Mouse (Mus musculus): Measurements from ENCODE around the gene Capn3. TPM values are rescaled to one million over a fixed set of nuclear protein-coding genes. Genes with fewer than 3 reads are reported as not detected.
A peak's percentile ranks its signal among the peaks of the same experiment; 100 is the strongest.

Gene Capn3
- 90.9 and 99.1 TPM in 2 replicates for polyA plus RNA-seq (2015; fragmentation: Nextera tagmentation; extraction: Ambion mirVana)

DNA sequence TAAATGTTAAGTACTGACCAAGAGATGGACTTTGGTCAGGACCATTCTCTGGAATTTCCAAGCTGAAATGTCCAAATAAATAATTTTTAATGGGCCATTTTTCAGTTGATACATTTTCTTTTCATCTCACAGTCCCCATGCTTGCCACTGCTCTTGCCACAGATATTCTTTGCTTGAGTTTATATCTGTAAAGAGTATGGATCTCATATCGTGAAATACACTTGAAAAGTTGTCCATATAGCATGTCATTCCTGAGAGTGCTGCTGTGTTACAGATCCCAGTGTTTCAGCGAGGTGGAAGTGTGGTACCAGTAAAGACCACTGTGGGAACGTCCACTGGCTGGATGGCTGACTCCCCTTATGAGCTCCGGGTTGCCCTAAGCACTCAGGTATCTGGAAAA, at the start of gene Capn3:
Capn3 (plus strand) TSS at position 301 of the 400 bp plus-strand sequence.
- DNase-seq (ENCODE audit: low spot score), result no peak

DNA sequence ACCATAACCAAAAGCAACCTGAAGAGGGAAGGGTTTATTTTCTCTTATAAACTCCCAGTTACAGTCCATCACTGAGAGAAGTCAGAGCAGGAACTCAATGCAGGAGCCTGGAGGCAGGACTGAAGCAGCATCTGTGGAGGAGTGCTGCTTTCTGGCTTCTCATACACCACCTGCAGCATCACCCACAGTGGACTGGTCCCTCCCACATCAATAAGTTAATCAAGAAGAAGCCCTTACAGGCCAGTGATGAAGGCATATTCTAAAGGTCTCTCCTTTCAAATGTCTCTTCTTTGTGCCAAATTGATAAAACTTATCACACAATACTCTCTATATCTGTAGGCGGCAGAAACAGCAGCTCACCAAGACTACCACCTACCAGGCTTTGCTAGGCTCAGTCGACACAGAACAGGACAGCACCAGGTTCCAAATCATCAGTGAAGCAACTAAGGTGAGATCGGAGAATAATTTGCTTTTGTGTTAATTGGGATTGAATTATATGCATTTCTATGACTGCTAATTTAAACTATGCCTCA, 44.7 kb upstream of the Capn3 start:
- no peak for DNase-seq (ENCODE audit: low spot score)

DNA sequence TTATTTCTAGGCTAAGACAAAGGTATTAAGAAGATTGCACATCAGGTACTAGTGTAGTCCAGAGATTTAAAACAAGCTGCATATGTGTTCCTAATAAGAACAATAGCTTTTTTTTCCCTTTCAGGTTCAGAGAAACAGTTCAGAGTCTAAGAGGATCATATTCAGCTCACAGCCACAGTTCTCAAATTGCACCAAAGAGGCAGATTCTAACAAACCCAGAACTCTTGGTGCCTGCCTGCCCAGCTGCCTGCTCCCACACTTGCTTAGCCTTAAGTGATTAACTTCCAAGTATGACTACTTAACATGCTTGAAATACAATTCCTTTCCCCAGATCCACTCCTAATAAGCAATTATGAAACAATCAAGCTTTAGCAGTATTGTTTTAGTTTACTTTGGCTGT, 41.7 kb upstream of the Capn3 start:
- DNase-seq (ENCODE audit: low spot score), result no peak

DNA sequence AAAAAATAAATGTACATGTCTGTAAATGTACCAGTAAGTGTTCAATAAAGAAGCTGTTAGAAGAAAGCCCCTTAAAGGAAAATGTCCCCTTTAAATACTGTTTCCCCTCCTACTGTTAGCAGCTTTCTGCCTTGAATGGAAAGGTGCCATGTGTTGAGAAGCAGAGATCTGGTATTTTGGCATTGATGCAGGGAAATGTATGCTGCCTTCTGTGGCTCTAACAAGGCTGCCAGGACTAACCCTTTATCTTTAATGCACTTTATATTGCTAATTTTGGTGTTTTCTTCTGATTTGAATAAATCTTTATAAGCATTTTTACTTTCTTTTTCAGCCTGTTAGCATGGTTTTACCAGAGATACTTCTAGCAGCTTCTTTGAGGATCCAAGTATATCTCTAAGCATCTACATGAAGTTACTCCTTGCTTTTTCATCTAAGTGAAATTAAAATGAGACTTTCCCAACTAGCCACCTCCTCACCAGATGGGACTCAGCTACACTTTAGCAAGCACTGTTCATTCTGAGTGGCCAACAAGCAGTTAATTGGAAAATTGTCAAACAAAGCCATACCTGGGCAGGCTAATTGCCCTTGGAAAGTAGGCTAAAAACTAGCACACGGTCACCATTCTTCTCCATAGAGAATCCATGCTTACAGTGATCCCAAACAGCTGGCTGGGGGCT, 40.9 kb upstream of the Capn3 start:
- no peak for DNase-seq (ENCODE audit: low spot score)

DNA sequence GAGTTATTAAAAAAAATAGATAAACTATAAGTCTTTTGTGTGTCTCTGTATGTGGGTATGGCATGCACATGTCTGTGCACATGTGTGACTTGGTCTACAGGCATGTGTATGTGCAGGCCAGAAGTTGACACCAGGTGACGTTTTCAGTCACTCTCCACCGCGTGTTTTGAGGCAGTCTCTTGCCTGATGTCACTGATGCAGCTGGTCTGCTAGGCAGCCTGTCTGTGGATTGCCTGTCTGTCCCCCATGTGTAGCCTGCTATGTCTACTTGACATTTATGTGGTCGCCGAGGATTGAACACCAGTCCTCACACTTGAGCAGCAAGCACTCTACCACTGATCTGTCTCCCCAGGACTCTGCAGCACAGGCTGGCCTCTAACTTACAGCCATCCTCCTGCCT, 31.4 kb upstream of the Capn3 start:
- peak; percentile 71 for DNase-seq (ENCODE audit: low spot score)

DNA sequence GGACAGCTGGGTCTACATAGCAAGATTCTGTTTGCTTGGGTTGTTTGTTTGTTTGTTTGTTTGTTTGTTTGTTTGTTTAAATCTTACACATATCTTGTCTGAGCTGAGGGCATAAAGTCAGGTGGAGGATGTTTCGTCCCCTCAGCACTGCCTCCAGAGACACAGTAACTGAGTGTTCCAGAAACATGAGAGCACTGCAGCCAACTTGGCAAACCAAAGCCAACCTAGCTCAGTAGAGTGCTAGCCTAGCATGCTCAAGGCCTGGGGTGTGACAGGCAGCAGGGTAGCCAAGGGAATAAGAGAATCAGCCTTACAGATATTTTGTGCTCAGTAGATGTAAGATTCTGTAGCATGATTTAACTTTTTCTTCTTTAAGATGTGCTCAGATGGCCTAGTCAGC, 11.3 kb upstream of the Capn3 start:
- DNase-seq (ENCODE audit: low spot score), result no peak

DNA sequence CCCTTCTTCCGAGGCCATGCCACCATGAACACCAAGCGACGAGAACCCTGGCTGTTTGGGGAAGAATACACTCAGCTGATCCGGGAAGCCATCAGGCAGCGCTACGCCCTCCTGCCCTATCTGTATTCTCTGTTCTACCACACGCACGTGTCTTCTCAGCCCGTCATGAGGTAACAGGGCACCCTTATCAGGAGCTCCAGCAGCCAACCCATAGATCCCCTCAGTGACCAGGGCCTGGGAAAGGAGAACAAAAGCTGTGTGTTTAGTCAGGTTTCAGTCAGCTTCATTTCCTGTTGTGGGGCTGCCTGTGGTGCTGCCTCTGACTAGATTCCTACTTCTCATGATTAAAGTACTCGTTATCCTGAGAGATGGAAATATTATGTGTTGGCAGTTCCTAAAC, 9.4 kb upstream of the Capn3 start:
- peak; percentile 41 for DNase-seq (ENCODE audit: low spot score)

DNA sequence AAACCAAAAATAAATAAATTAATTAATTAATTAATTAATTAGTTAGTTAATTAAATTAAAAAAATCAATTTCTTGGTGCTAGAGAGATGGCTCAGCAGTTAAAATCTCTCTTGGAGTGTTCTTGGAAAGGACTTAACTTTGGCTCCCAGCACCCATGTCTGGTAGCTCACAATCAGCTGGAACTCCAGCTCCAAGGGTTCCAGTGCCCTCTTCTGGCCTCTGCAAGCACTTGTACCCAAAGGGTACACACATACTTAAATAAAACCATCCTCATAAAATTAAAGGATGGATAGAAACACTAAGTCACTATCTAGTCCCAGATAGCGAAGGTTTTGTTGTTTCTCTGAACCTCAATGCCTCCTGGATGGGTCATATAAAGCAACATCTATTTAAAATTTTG, 8.5 kb upstream of the Capn3 start:
- peak; percentile 41 for DNase-seq (ENCODE audit: low spot score)

DNA sequence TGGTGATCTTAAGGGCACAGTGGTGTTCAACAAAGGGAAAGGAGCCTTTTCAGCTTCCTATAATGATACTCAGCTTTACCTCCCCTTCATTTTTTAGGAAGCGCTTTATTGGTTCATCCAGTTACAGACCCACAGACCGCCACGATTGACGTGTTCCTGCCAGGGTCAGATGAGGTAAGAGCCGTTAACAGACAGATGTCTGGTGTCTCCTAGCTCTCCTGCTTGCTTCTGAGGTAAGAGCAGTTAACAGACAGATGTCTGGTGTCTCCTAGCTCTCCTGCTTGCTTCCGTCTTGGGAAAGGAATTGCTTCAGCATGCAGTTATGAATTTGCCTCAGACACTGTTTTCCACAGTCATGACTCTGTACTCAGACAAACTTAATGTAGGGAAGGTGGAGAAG, 5.1 kb upstream of the Capn3 start:
- no peak for DNase-seq (ENCODE audit: low spot score)

DNA sequence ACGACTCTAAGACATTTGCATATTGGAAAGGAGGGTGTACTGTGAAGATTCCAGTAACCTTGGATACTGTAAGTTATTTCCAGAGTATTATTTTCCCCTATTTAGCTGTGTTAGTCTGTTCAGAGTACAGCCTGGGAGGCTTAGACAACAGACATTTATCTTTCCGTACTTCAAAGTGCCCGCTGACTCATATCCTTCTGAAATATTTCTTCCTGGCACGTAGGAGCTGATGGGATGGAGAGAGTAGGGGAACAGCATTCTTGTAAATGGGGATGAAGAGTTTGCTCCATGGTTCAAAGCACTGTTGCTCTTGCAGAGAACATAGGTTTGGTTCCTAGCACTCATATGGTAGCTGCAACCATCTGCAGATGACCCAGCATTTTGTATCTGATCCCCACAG, 3.2 kb upstream of the Capn3 start:
- DNase-seq (ENCODE audit: low spot score), result no peak

DNA sequence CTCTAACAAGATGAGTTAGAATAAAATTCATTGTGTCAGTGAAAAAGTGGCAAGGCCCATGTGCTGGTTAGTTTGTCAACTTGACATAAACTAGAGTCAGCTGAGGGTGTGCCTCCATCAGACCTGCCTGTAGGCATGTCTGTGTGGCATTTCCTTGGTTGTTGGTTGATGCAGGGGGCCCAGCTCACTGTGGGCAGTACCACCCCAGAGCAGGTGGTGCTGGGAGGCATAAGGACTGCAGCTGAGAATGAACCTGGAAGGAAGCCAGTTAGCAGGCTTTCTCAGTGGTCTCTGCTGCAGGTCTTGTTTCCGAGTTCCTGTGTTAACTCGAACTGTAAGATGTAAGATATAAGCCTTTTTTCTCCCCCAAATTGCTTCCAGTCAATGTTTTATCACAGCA, 832 bp upstream of the Capn3 start:
- peak; percentile 87 for DNase-seq (ENCODE audit: low spot score)

DNA sequence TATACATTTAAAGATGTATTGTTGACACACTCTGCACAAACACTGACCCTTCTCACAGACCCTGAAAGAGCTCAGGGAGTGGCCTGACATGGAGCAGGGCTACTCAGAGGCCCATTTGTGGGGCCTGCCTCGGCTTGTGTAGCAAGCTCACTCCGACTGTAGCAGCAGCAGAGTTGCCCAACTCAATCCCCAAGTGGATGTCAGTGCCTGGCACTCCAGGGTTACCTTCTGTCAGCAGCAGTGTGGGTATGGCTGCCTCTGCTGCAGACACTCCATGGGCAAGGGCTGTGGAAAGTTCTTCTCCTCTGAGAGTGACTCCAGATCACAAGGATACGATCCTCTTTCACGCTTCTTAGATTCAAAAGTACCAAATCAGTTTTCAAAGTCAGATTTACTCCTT, 4.4 kb downstream of the Capn3 start:
- no peak for DNase-seq (ENCODE audit: low spot score)

DNA sequence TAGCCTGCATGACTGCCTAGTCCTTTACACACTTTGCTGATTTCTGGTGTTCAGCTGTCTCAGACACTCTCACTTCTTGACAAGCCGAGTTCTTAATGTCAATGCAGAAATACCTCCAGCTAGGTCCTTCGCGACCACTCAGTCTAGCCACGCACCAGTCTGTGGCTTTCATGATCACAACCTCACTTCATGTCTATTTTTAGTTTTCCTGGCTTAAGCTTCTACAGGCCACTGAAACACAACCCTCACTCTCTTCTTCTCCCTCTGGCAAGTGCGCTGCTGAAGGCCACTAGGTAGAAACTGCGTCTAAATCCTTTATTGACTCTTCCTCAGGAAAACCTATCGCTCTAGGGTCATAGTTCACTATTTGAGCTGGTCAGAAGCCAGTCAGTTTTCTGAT, 7.5 kb downstream of the Capn3 start:
- DNase-seq (ENCODE audit: low spot score), result no peak

DNA sequence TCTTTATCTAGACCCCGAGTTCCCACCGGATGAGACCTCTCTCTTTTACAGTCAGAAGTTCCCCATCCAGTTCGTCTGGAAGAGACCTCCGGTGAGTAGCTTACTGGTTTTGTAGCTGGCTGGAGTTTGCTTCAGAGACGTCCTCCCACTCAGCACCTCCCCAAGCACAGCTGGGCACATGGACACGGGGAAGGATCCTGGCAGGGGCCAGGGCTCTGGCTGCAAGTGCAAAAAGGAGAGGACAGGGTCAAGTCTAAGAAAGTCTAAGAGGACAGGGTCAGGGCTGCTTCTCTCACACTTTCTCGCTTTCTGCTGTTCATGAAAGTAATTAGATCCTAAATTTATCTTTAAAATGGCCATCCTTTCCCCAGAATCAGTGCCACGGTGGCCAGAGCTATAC, 8.3 kb downstream of the Capn3 start:
- DNase-seq (ENCODE audit: low spot score), result no peak

DNA sequence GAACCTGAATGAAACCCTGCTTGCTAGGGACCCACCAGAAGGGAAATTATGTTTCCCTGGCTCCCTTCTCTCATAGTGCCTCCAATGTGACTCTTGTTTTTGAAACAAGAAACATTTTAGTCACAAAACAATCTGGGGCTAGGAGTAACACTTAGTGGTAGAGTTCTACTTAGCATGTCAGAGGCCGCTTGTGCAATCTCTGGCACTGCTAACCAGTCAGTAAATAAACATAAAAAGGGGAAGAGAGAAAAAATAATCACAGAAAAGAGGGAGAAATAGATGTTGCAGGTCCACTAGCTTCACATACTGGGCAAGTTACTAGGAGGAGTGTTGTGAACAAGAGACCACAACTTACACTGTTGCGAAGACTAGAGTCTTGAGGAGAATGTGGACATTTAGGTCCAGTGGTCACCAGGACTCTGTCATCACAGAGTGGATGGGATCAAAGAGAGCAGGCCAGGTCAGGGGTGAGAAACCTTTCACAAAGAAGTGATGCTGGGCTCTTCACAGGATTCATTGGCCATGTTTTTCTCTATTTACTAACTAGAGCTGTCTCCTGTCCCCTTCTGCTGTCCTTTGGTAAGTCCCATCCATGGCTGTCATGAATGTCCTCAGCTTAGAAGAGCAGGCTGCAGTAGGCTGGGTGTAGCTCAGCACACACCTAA, 9.0 kb downstream of the Capn3 start:
- no peak for DNase-seq (ENCODE audit: low spot score)

DNA sequence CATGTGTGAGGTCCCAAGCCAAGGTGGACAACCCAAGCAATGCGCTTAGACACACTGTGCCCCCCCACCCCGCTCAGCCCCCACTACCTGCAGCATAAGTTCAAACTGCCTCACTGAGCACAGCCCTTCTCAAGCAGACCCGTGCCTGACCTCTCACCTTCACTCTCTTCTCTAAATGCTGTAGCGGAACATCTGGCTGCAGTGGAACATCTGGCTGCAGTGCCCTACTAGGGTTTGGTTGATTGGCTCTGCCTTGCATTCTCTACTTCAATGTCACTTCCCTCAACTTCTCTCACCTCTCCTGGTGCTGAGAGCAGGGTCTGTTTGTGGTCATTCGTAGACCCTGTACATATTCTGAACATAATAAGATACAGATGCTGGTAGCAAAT, 9.6 kb downstream of the Capn3 start:
- no peak for DNase-seq (ENCODE audit: low spot score)

DNA sequence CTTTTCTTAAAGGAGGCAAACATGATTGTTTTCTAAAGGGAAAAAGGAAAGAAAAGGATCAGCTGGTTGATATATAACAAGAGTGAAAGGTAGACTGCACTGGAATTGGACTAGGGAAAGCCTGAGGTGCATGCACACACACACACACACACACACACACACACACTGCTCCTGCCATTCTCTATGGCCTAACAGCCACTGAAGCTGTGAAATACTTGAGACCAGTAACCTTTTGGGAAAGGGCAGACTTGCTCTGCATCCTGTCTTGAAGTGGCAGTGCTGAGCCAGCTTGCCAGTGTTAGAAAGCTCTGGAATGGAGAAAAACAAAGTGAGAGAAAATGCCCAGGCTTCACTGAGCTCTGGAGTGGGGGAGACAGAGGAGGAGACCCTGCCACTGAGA, 12.2 kb downstream of the Capn3 start:
- DNase-seq (ENCODE audit: low spot score), result no peak

DNA sequence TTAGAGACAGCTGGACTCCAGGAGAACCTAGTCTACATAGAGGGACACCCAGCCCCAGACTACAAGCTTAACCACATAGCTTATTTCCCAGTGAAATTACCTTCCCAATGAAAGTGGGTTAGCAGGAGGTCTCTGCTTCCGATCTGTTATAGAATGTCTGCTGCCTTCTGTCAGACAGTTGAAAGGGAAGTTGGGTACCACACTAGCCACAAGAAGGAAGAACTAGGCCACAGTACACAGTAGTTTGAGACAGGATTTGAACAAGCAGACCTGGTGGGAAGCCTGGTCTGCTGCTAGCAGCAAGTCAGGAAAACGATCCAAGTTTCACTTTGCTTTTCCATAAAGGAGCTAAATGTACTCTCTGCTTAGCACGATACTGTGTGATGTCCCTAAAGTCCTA, 13.4 kb downstream of the Capn3 start:
- peak; percentile 75 for DNase-seq (ENCODE audit: low spot score)

DNA sequence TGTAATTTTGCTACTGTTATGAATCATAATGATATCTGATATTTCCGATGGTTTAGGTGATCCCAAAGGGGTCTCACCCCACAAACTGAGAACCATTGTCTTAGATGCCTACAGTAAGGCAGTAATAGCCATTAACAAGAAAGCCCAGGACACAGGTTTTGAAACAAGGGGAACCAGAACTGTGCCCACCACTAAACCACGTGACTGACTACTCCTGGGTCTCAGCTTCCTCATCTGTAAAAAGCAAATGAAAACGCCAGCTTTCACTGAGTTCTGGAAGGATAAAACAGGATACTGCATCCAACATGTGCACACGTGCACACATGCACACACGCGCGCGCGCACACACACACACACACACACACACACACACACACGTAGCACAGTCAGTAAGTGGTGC, 13.9 kb downstream of the Capn3 start:
- DNase-seq (ENCODE audit: low spot score), result no peak

DNA sequence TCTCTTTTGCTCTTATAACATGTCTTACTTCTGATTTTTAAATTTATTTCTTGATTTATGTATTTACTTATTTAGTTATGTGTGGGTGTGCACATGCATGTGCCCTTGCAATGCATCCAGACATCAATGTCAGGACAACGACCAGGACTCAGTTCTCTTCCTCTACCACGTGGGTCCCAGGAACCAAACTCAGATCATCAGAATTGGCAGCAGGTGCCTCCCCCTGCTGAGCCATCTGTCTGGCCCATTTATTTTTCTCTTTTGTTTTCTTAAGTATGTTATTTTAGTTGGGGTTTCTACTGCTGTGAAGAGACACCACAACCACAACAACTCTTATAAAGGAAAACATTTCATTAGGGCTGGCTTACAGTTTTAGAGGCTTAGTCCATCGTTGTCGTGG, 15.0 kb downstream of the Capn3 start:
- no peak for DNase-seq (ENCODE audit: low spot score)

DNA sequence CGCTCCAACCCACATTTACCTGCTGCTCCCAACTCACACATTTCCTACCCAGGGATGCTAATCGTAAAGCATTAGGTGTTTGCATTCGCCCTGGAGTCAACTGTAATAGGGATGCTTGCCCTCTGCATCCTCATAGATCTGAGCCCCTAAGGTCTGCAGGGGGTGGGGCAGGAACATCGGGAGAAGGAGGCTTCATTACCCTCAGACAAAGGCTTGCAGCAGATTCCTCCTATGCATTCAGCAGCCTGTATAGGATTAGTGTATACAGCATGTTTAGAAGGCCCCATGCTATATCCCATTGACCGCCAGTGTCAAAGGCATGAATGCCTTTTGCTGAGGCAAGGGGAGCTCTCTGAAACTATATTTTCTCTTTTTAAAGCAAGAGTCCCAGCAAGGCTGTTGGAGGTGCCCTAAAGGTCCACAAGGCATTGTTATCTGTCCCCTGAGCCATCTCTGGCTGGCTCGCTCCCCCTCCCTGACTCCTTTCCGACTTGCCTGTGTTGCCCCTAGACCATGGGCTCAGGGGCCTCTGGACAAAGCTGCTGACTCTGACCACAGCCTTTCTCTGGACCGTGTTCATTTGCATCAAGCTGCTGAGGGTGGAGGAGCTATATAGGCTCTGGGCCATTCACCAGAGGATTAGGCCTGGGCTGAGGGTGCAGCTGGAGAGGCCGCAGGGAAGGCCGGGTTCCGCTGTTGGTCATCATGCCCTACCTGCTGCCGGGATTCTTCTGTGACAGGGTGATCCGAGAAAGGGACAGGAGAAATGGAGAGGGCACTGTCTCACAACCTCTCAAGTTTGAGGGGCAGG, 20.7 kb downstream of the Capn3 start:
- DNase-seq (ENCODE audit: low spot score), result no peak

DNA sequence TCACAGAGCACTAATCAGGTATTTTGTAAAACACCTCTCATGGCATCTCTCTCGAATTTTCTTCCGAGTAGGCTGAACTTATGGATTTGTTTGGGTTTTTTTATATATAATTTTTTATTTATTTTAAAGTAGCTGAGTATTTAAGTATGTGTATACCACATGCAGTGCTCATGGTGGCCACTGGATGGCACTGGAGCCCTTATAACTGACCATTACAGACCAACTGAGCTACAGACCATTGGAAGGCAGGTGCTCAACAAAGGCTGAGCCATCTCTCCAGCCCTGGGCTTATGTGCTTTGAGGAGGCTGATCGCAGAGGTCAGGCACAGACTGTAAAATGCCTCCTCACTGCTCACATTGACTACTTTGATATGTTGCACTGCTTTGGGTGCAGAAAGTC, 22.8 kb downstream of the Capn3 start:
- DNase-seq (ENCODE audit: low spot score), result peak; percentile 78
